Mouse (Mus musculus): ENCODE measurements around the gene Sprtn.
A peak's percentile ranks its signal among the peaks of the same experiment; 100 is the strongest.

Sprtn gene

DNA sequence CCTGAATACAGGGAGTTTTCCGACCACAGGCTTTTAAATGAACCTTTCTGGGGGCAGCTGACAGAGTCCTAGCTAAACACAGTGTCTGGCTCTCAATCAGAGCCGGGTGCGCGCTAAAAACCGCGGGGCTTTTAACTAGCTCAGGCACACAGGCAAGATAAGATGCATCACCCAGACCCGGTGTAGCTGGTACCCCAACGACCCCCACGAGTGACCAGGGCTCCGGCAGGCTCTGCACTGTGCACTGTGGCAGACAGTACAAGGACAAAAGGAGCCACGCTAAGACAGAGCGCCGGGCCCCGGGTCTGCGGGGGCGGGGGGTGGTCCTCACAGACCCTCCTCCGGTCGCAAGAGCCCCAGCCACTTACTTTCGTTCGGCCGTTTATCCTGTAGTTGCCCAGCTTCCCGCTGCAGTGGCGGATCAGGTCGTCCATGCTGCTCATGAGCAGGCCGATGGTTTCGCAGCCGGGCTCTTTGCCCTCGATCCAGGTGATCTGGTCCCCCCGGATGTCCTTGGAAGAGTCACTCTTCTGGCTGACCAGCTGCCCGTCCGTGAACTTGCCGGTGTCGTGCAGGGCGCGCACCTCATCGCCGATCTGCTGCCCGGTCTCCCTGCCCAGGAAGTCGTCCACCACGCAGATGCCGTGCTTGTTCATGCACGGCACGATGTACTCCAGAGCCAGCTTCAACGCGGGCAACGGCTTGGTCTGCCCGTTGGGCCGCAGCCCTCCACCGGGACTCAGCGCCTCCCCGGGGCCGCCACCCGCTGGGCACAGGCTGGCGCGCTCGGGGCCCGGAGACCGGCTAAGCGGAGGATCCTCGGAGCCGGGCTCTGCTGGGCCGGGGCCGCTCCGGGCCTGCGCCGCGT is 50.4 kb downstream of the Sprtn start:
- DNase-seq (ENCODE audit: low spot score): no peak

DNA sequence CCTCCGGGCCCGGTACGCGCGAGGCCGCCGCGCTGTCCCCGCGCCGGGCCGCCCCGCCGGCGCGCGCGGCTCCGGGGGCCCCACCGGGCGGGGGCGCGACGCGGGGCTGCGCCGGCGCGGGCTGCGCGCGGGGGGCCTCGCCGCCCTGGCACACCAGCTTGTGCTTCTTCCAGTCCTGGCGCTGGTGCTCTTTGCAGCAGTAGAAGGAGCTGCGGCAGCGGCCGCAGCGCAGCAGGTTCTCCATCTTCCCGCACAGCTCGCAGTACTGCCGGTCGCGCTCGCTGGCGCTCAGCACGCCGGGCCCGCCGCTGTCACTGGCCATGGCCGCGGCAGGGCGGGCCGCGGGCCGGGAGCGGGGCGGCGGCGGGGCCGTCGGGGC is 51.0 kb downstream of the Sprtn start:
- no peak for DNase-seq (ENCODE audit: low spot score)

DNA sequence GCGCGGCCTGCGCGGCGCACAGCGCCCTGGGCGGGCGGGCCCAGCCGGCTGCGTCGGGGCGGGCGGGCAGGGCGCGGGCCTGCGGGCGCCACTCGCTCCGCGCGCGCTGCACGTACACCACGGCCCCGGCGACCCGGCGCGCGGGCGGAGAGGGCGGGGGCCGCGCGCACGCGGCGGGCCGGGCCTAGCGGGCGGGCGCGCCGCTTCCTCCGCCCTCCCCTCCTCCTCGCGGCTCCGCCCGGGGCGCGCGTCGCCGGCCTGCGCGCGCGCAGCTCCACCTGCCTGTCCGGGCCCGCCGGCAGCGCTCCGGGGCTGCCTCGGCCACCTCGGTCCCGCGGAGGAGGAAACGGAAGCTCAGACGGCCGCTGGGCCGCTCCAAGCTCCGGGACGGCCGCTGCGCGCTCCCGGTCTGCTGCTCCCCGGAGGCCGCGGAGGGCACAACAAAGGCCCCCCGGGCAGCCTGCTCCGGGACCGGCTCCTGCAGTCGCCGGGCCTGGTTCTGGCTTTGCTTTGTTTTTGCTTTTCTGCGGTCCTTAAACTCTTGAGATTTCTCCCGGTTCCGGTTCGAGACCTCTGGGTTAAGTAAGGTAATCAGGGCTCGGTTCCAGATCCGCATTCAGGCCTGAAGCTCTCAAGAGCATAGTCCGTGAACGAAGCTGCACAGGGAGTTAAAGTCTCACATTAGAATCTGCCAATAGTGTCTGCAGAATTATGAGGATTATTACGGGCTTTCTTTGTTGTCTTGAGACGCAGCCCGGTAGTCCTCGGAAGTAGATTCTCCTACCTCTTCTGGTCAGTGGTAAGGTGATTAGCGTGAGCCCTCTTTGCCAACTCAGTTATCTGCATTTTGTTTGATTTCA is 51.8 kb downstream of the Sprtn start, which contains the start of gene Egln1:
TSS of gene Egln1 (minus strand) at position 116 of the 860 bp plus-strand sequence.
- DNase-seq (ENCODE audit: low spot score): peak; percentile 70

DNA sequence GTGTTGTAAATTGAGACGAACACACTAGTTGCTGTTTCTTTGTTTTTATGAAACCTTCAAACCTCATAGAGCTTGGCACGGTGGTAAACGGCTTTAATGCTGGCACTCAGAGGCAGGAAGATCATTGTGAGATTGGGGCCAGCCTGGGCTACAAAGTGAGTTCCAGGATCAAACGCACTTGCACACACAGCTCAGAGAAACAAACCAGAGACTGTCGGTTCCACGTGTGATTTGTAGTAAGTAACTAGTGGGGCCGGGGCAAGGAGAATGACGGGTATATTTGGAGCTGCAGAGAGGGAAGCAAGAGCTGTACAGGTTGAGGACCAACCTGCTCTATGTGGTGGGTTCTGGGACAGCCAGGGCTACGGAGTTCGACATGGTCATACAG is 52.4 kb downstream of the Sprtn start:
- DNase-seq (ENCODE audit: low spot score): no peak

DNA sequence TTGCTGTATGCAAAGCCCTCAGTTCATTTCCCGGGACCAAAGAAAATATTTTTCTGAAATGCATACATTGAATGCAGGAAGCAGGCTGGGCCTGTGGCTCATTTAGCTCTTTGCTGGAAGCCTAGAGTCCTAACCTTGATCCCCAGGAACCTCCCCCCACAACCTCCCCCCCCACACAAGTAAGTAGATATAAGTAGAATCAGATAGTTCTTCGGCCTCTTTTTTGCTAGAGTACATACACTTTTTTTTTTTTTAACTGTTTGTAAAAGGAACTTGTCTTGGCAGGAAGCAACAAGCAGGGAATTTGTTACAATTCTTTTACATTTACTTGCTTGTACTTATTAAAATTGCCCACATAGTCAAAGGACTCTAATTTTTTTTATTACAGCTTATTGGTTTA is 53.2 kb downstream of the Sprtn start:
- no peak for DNase-seq (ENCODE audit: low spot score)

DNA sequence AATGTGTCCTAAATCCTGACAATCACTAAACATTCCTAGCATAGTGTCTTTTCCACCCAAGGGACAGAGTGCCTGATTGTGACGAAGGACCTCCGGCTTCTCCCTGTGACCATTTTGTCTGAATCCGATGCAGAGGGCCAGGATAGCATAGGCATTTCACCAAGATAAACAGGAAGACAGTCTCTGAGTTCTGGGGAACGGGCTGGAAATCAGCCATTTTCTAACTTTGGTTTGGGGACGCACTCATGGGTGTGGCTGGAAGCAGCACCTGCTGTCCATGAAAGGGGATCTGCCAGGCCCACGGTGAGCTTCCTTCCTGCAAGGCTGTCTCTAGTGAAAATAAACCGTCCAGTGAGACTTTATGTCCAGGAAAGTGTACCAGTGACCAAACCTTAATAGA is 55.5 kb downstream of the Sprtn start:
- no peak for DNase-seq (ENCODE audit: low spot score)

DNA sequence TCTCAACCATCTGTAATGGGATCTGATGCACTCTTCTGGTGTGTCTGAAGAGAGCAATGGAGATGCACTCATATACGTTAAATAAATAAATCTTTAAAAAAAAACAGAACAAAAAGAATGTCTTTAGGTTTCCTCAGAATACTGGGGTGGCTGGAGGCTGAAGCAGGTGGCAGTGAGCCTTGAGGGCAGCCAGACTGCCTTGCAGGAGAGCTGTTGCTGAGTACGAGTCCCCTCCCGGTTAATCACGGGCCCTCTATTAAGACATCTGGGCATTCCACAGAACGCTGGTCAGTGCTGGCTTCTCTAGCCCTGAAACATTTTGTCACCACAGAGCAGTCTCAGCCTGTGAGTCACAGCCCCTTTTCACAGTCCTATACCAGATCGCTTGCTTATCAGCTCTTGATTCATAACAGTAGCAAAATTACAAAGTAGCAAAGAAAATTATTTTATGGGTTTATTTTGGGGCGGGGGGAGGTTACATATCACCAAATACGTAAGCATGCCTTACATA is 56.9 kb downstream of the Sprtn start:
- no peak for DNase-seq (ENCODE audit: low spot score)

Data from left cerebral cortex, adult 11 months (tissue).